Comparison of ENCODE assay signal across 17 mouse cellular contexts in genomic region chr5:102334442-102335197, GRCm38 (mm10).
DNase-seq lines count a peak whose midpoint lies in the region; ATAC-seq lines count a peak whose summit lies in the region.
"Had no signal": no experiment of that assay in that cellular context is flagged by ENCODE, and none has a peak within 500 bp of the region (broad histone marks: within the 10 kb centered on the region; RNA-seq: fewer than 3 reads in every experiment).

No protein-coding gene starts in this region.

- peaks cover 12% of the 10 kb centered on the region for H3K4me1 ChIP-seq in hindbrain, embryonic 13.5 days (replicated peaks)
- no peaks in the 10 kb centered on the region for H3K4me1 ChIP-seq in hindbrain, embryonic 11.5 days (replicated peaks; ENCODE audit: control insufficient read depth, insufficient read depth, low read length)
- H3K4me1 ChIP-seq in embryonic facial prominence, embryonic 13.5 days: peaks cover 6% of the 10 kb centered on the region
- H3K4me1 ChIP-seq in limb, embryonic 13.5 days: no peaks in the 10 kb centered on the region
- H3K4me1 ChIP-seq: neural tube, embryonic 12.5 days had no signal

- 60% methylated on average over 13 of the region's 13 CpGs for WGBS in hindbrain, embryonic 13.5 days
- WGBS in hindbrain, embryonic 11.5 days: 79% methylated on average over 13 of the region's 13 CpGs
- 39% methylated on average over 13 of the region's 13 CpGs for WGBS in embryonic facial prominence, embryonic 13.5 days
- 56% methylated on average over 13 of the region's 13 CpGs for WGBS in limb, embryonic 13.5 days

- H3K36me3 ChIP-seq in hindbrain, embryonic 13.5 days: no peaks in the 10 kb centered on the region
- no peaks in the 10 kb centered on the region for H3K36me3 ChIP-seq in hindbrain, embryonic 11.5 days (ENCODE audit: control insufficient read depth, insufficient read depth, low read length)
- no peaks in the 10 kb centered on the region for H3K36me3 ChIP-seq in embryonic facial prominence, embryonic 13.5 days
- no peaks in the 10 kb centered on the region for H3K36me3 ChIP-seq in limb, embryonic 13.5 days
- H3K36me3 ChIP-seq: neural tube, embryonic 12.5 days had no signal

- 0 out of 2 replicates have a peak overlapping the region, but pooled peaks have one; percentile 15 for H3K4me2 ChIP-seq in hindbrain, embryonic 13.5 days
- no peak overlapping the region for H3K4me2 ChIP-seq in hindbrain, embryonic 11.5 days (replicated peaks; ENCODE audit: low read depth, low read length)
- peak overlapping the region; percentile 41 for H3K4me2 ChIP-seq in embryonic facial prominence, embryonic 13.5 days
- 0 out of 2 replicates have a peak overlapping the region, but pooled peaks have one; percentile 9 for H3K4me2 ChIP-seq in limb, embryonic 13.5 days (replicated peaks)
- H3K4me2 ChIP-seq: neural tube, embryonic 12.5 days had no signal

- DNase-seq in hindbrain, embryonic 11.5 days (ENCODE audit: low spot score): no peak
- peak; percentile 22 for DNase-seq in brain, adult 2 months (ENCODE audit: low read depth, low spot score)
- no peak for DNase-seq in left cerebral cortex, adult 8-10 months (ENCODE audit: low spot score in 2 of 2)
- no peak for DNase-seq in urinary bladder, postnatal 14 days (ENCODE audit: low spot score)
- DNase-seq: B cell, adult 2 months; cerebellum, adult 11 months; kidney, adult 18-20 months; kidney, postnatal 36 days; left cerebral cortex, postnatal 4 days; thymus, postnatal 25 days had no signal

- peak overlapping the region; percentile 35; the same call in 1 of the 2 replicates for H3K9ac ChIP-seq in hindbrain, embryonic 13.5 days
- H3K9ac ChIP-seq in hindbrain, embryonic 11.5 days (ENCODE audit: low read depth, low read length): no peak overlapping the region
- 0 out of 2 replicates have a peak overlapping the region, but pooled peaks have one; percentile 21 for H3K9ac ChIP-seq in embryonic facial prominence, embryonic 13.5 days
- no peak overlapping the region for H3K9ac ChIP-seq in limb, embryonic 13.5 days
- H3K9ac ChIP-seq: liver, embryonic 14.5 days; neural tube, embryonic 12.5 days had no signal

- ATAC-seq in hindbrain, embryonic 13.5 days (ENCODE audit: low FRiP score): no peak
- no peak for ATAC-seq in hindbrain, embryonic 11.5 days (ENCODE audit: low FRiP score)
- no peak for ATAC-seq in embryonic facial prominence, embryonic 13.5 days (ENCODE audit: insufficient number of reproducible peaks, insufficient read depth, low FRiP score, low TSS enrichment, low read depth)
- ATAC-seq in limb, embryonic 13.5 days (ENCODE audit: low FRiP score, low read depth): no peak
- ATAC-seq: lung, postnatal 0 days; Patski had no signal

- no peaks in the 10 kb centered on the region for H3K27me3 ChIP-seq in hindbrain, embryonic 13.5 days
- H3K27me3 ChIP-seq in hindbrain, embryonic 11.5 days (ENCODE audit: control insufficient read depth, insufficient read depth, low read length): no peaks in the 10 kb centered on the region
- no peaks in the 10 kb centered on the region for H3K27me3 ChIP-seq in embryonic facial prominence, embryonic 13.5 days
- H3K27me3 ChIP-seq in limb, embryonic 13.5 days: no peaks in the 10 kb centered on the region
- H3K27me3 ChIP-seq: neural tube, embryonic 12.5 days; Patski had no signal

- H3K27ac ChIP-seq in hindbrain, embryonic 13.5 days: peak overlapping the region; percentile 27
- H3K27ac ChIP-seq in hindbrain, embryonic 11.5 days (ENCODE audit: low read depth, low read length): no peak overlapping the region
- no peak overlapping the region for H3K27ac ChIP-seq in embryonic facial prominence, embryonic 13.5 days
- H3K27ac ChIP-seq in limb, embryonic 13.5 days: no peak overlapping the region; the same call in 1 of the 2 replicates
- H3K27ac ChIP-seq: liver, embryonic 14.5 days; neural tube, embryonic 12.5 days had no signal

- no peak overlapping the region for H3K4me3 ChIP-seq in hindbrain, embryonic 13.5 days
- no peak overlapping the region for H3K4me3 ChIP-seq in hindbrain, embryonic 11.5 days (ENCODE audit: low read depth, low read length)
- no peak overlapping the region for H3K4me3 ChIP-seq in embryonic facial prominence, embryonic 13.5 days
- H3K4me3 ChIP-seq in limb, embryonic 13.5 days: no peak overlapping the region
- H3K4me3 ChIP-seq: neural tube, embryonic 12.5 days had no signal

- H3K9me3 ChIP-seq in hindbrain, embryonic 13.5 days: no peaks in the 10 kb centered on the region
- H3K9me3 ChIP-seq in hindbrain, embryonic 11.5 days (ENCODE audit: control insufficient read depth, low read length): no peaks in the 10 kb centered on the region
- no peaks in the 10 kb centered on the region for H3K9me3 ChIP-seq in embryonic facial prominence, embryonic 13.5 days
- H3K9me3 ChIP-seq in limb, embryonic 13.5 days: no peaks in the 10 kb centered on the region
- H3K9me3 ChIP-seq: neural tube, embryonic 12.5 days had no signal

Comparison
In these comparisons a context has a peak if more than half of its experiments do, and no peak if none do; other contexts are left out.
1. H3K9ac ChIP-seq: peak in hindbrain, embryonic 13.5 days (single experiment) and embryonic facial prominence, embryonic 13.5 days (single experiment); none in hindbrain, embryonic 11.5 days (single experiment) and limb, embryonic 13.5 days (single experiment).